Mouse (Mus musculus): ENCODE data around the gene Mgat5. TPM values are rescaled to one million over a fixed set of nuclear protein-coding genes. Genes with fewer than 3 reads are reported as not detected.

Gene Mgat5
- polyA plus RNA-seq, 1 experiment from 2014 or later = 4.0 TPM

DNA sequence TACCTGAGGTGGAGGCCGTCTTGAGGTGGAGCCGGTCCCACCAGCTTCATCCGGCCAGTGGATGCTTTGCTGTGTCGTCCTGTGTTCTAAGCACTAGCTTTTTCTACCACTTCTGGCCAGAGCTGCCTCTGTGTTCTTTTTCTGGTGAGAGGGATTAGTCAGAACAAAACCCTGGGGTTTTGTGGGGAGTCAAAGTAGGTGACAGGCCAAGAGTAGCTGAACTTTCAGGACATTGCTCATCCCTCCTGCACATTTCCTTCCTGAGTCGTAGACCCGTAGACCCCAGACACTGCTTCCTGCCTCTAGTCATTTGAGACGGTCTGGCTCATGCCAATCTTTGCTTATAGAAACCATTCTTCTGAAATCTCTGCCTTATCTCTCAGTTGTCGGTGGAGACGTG lies 140.1 kb downstream of the Mgat5 start:
- no peak for DNase-seq (ENCODE audit: low spot score)
- whole genome bisulfite sequencing = 75% methylated on average over 9 of the region's 9 CpGs
- Histone ChIP-seq H3K36me3 (no peaks in the 10 kb centered on the region), H3K4me3 (no peak overlapping the region), H3K27ac (replicated peaks) (0 out of 2 replicates have a peak overlapping the region, but pooled peaks have one; percentile 1), H3K27me3 (ENCODE audit: low read depth, poor library complexity, severe bottlenecking) (no peaks in the 10 kb centered on the region), H3K9me3 (replicated peaks) (no peaks in the 10 kb centered on the region), H3K4me1 (peaks cover 10% of the 10 kb centered on the region; the same call in 1 of the 2 replicates)

DNA sequence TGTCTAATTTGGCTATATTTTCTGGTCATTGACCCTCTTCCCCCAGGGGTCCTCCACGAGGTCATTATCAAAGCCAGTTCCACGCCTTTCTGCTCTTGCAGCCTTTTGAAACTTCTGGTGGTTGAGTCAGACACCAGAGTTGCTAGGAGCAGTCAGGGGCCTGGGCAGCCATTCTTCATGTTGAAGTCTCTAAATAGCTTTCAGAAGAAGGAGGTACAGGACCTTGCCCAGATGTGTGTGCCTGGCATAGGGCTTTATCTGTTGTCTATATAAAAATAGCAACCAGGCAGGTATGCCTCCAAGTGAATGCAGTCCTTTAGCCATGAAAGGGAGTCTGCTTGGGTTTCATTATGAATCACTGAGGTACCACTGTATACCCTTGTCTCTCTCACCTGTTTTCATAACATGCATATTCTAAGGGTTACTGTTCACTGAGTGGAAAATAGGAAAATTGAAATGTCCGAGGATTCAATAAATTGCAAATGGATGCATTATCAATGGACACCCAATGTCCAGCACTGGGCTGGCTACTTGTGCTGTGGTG lies 141.9 kb downstream of the Mgat5 start:
- Histone ChIP-seq H3K36me3 (no peaks in the 10 kb centered on the region), H3K27me3 (ENCODE audit: low read depth, poor library complexity, severe bottlenecking) (no peaks in the 10 kb centered on the region)
- DNase-seq (ENCODE audit: low spot score) = no peak

DNA sequence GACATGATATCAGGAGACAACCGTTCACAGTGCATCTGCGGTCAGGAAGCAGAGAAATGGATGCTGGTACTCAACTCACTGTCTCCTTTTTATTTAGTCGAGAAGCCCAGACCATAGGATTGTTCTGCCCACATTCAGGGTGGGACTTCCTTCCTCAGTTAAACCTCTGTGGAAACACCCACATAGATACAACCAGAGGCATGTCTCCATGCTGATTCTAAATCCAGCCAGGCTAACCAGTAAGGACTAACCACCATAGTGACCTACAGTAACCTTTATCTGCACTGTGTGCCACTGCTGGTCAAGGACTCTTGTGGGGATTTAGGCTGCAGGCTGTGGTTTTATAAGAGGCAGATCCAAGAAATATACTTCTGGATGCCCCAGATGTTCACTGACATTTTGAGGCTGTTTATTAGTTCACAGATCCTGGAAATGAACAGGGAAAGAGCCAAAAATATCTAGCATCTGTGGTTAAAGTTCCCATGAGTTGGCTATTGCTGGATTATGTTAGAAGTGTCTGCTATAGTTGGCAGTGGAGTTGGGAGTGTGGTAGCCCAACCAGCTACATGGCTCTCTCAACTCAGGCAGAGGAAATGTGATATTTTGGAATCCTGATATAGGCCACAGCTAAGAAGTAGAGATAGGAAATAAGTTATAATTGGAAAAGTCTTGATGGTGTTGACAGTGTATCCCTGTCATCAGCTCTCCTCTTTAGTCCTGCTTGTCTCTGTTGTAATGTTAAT lies 143.2 kb downstream of the Mgat5 start:
- 95% methylated on average over 3 of the region's 3 CpGs for WGBS
- Histone ChIP-seq H3K36me3 (no peaks in the 10 kb centered on the region), H3K4me3 (no peak overlapping the region), H3K9me3 (replicated peaks) (no peaks in the 10 kb centered on the region), H3K27ac (replicated peaks) (no peak overlapping the region), H3K4me1 (peaks cover 10% of the 10 kb centered on the region; the same call in 1 of the 2 replicates), H3K27me3 (ENCODE audit: low read depth, poor library complexity, severe bottlenecking) (no peaks in the 10 kb centered on the region)
- no peak for DNase-seq (ENCODE audit: low spot score)

More for the DNA sequence above, 141.9 kb downstream of the Mgat5 start:
- H3K4me1 ChIP-seq = peaks cover 10% of the 10 kb centered on the region; the same call in 1 of the 2 replicates
- no peak overlapping the region for H3K4me3 ChIP-seq
- WGBS = 71% methylated on average over 3 of the region's 3 CpGs
- no peaks in the 10 kb centered on the region for H3K9me3 ChIP-seq (replicated peaks)
- no peak overlapping the region for H3K27ac ChIP-seq (replicated peaks)

DNA sequence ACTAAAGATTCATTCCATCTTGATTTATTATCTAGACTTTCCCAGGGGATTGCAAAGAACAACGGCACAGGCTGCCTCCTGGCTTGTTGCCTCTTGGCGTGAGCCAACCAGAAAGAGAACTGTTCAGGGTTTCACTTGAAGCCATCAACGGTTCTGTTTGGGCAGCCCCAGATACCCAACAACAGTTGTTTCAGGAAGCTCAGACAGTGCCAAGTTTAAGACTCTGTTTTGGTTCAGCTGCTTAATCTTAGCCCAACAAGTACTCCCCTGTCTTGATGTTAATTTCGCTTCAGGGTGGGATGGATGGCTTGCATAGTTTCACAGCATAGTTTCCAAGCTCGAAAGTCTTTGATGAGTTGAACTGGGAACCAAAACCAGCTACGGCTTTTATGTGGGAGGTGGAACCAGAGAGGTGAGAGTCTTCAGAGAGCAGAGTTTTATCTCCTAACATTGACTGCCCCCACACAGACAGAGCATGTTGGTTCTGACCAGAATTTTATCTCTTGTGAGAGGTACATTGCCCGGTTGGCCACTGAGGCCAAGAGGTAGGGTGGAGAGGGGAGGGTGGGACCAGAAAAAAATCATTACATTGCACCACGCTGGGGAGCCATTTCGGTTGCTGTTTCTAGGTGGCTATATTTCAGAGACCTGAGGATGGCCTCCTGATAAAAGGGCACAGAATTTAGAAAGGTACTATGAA lies 144.0 kb downstream of the Mgat5 start:
- Histone ChIP-seq H3K9me3 (replicated peaks) (no peaks in the 10 kb centered on the region), H3K27ac (replicated peaks) (no peak overlapping the region), H3K36me3 (no peaks in the 10 kb centered on the region), H3K27me3 (ENCODE audit: low read depth, poor library complexity, severe bottlenecking) (no peaks in the 10 kb centered on the region), H3K4me1 (peaks cover 10% of the 10 kb centered on the region; the same call in 1 of the 2 replicates), H3K4me3 (no peak overlapping the region)
- no peak for DNase-seq (ENCODE audit: low spot score)
- WGBS = 86% methylated on average over 9 of the region's 9 CpGs

DNA sequence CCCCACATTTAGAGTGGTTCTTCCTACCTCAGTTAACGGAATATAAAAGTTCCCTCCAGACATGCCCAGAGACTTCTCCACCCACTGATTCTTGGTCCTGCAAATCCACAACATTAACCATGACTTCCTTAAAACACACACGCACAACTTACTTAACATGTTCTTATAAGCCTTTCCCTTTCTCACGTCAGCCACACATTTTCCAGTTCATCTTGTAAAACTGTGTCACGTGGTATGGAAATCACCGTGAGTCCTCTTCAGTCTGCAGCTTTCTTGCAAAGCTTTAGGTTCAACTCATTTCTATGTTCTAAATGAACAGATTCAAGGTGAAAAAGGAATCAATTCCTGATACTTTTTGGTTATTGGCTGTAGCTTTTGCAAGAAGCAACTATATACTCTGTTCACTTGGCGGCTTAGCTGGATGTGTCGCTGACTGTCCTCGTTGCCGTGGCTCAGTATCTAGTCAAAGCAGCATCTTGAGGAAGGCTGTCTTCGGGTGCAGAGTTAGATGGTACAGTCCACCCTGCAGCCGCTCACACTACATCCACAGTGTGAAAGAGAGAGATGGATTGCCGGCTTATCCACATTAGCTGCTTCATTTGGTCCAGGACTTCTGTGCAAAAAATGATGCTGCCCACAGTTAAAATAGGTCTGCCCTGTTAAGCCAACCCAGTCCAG lies 146.7 kb downstream of the Mgat5 start:
- H3K4me3 ChIP-seq = no peak overlapping the region
- 95% methylated on average over 12 of the region's 12 CpGs for WGBS
- no peak overlapping the region for H3K27ac ChIP-seq (replicated peaks)
- H3K9me3 ChIP-seq (replicated peaks) = no peaks in the 10 kb centered on the region
- H3K27me3 ChIP-seq (ENCODE audit: low read depth, poor library complexity, severe bottlenecking) = no peaks in the 10 kb centered on the region
- H3K36me3 ChIP-seq = 0 out of 2 replicates have a peak, but pooled peaks cover 3% of the 10 kb centered on the region
- no peak for DNase-seq (ENCODE audit: low spot score)
- peaks cover 3% of the 10 kb centered on the region; the same call in 1 of the 2 replicates for H3K4me1 ChIP-seq

DNA sequence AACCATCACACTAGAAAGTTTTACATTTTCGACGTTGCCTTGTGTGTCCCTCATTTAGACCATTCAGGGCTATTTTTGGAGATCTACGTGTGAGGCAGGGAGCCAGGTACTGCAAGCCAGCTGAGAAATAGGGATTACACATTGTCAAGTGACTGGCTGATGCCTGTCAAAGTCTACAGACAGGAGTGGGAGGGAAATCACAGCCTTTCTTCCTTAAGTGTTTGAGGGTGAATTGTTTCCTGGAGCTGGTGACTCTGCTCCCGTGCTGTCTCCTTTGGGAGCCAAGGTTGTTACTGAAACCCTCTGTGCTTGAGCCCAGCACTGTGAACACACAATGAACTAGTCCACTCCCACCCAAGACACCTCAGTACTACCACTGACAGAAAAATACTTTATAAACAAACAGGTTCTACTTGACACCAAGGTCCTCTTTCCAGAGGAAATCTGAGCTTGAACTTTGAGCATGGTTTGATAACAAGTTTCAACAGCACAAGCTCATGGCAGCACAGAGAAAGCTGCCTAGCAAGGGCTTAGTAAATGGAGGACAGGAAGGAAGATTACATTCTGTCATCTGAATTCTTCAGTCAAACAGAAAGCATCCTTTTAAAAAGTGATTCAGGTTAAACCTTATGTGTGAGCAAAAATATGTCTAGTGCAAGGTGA lies 147.4 kb downstream of the Mgat5 start:
- Histone ChIP-seq H3K27ac (replicated peaks) (no peak overlapping the region), H3K4me3 (no peak overlapping the region), H3K4me1 (no peaks in the 10 kb centered on the region), H3K27me3 (ENCODE audit: low read depth, poor library complexity, severe bottlenecking) (no peaks in the 10 kb centered on the region), H3K36me3 (0 out of 2 replicates have a peak, but pooled peaks cover 3% of the 10 kb centered on the region), H3K9me3 (replicated peaks) (no peaks in the 10 kb centered on the region)
- DNase-seq (ENCODE audit: low spot score) = no peak
- 85% methylated on average over 4 of the region's 4 CpGs for WGBS

DNA sequence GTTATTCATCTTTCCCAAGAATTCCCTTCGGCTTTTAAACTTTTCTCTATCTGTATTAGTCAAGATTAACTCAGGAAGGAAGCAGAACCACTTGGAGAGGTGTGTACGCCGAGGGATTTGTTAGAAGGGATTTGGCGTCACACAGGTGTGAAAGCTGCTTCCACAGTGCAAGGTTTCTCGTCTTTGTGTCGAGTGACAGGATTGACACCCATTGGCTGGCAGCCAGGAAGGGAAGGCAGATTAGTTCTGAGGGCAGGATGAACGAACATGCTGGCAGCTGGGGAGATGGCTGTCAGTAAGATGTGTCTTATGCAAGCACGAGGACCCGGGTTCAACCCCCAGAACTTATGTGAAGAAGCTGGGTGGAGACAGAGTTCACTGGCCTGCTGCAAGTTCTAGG lies 148.6 kb downstream of the Mgat5 start:
- no peaks in the 10 kb centered on the region for H3K9me3 ChIP-seq (replicated peaks)
- no peak overlapping the region for H3K4me3 ChIP-seq
- no peak for DNase-seq (ENCODE audit: low spot score)
- 83% methylated on average over 9 of the region's 9 CpGs for WGBS
- 0 out of 2 replicates have a peak, but pooled peaks cover 3% of the 10 kb centered on the region for H3K36me3 ChIP-seq
- peaks cover 6% of the 10 kb centered on the region for H3K4me1 ChIP-seq
- H3K27ac ChIP-seq (replicated peaks) = no peak overlapping the region
- no peaks in the 10 kb centered on the region for H3K27me3 ChIP-seq (ENCODE audit: low read depth, poor library complexity, severe bottlenecking)

DNA sequence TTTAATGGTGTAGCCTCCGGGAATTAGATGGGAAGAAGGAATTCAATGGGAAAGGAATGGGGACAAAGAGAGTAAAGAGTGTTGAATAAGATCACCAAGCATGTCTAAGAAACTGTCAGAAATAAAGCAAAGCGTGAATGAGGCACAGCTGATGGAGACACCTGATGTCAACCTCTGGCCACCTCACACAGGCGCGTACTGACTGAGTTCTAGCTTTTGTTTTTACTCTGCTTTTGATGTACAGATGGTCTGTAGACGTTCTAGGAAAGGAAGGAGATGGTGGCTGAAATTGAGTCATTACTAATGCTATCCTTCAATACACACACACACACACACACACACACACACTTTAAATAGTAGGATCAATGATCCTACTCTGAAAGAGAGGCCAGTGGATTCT lies 149.3 kb downstream of the Mgat5 start:
- 81% methylated on average over 5 of the region's 5 CpGs for WGBS
- Histone ChIP-seq H3K27me3 (ENCODE audit: low read depth, poor library complexity, severe bottlenecking) (no peaks in the 10 kb centered on the region), H3K4me3 (no peak overlapping the region), H3K36me3 (0 out of 2 replicates have a peak, but pooled peaks cover 3% of the 10 kb centered on the region), H3K9me3 (replicated peaks) (no peaks in the 10 kb centered on the region), H3K27ac (replicated peaks) (no peak overlapping the region), H3K4me1 (peaks cover 6% of the 10 kb centered on the region)
- DNase-seq (ENCODE audit: low spot score) = no peak

DNA sequence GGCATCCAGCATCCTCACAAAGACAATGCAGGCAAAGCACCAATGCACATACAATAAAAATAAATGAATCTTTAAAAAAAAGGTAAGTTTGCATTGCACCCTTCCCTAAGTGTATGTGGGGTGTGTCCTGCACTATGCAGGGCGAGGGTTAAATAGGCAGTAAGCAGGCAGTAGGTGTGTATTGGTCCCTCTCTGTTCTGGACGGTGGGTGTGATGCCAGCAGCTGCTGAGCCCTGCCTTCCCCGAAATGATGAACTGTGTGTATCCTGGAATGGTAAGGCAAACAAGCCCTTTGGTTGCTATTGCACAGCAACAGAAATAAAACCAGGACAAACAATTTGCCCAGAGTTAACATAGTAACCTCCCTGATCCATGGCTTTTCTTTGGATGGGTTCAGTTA lies 150.2 kb downstream of the Mgat5 start:
- H3K4me1 ChIP-seq = peaks cover 6% of the 10 kb centered on the region
- no peaks in the 10 kb centered on the region for H3K9me3 ChIP-seq (replicated peaks)
- H3K27ac ChIP-seq (replicated peaks) = no peak overlapping the region
- H3K36me3 ChIP-seq = 0 out of 2 replicates have a peak, but pooled peaks cover 3% of the 10 kb centered on the region
- 91% methylated on average over 3 of the region's 3 CpGs for WGBS
- no peaks in the 10 kb centered on the region for H3K27me3 ChIP-seq (ENCODE audit: low read depth, poor library complexity, severe bottlenecking)
- DNase-seq (ENCODE audit: low spot score) = no peak
- H3K4me3 ChIP-seq = no peak overlapping the region

DNA sequence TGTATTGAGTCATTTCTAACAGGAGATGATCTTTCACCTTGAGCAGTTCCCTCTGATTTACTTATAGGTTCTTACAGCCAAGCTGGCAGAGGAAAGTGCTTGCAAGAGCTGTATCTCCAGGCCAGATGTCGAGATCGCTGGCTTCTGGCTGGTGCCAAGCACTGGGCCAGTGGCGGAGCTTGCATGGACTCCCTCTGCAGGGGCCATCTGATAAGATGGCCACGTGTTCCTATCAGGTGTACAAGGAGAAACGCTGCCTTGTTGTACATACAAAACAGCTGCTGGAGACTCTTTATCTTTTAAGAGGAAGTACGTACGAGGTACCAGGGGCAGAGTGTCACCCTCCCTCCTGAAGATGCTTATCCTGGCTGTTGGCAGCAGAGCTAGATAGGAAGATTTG lies 158.8 kb downstream of the Mgat5 start:
- peaks cover 8% of the 10 kb centered on the region for H3K4me1 ChIP-seq
- no peak overlapping the region for H3K4me3 ChIP-seq
- peaks cover 36% of the 10 kb centered on the region for H3K36me3 ChIP-seq
- H3K27me3 ChIP-seq (ENCODE audit: low read depth, poor library complexity, severe bottlenecking) = no peaks in the 10 kb centered on the region
- WGBS = 90% methylated on average over 7 of the region's 7 CpGs
- no peak overlapping the region for H3K27ac ChIP-seq (replicated peaks)
- no peak for DNase-seq (ENCODE audit: low spot score)
- H3K9me3 ChIP-seq (replicated peaks) = no peaks in the 10 kb centered on the region

DNA sequence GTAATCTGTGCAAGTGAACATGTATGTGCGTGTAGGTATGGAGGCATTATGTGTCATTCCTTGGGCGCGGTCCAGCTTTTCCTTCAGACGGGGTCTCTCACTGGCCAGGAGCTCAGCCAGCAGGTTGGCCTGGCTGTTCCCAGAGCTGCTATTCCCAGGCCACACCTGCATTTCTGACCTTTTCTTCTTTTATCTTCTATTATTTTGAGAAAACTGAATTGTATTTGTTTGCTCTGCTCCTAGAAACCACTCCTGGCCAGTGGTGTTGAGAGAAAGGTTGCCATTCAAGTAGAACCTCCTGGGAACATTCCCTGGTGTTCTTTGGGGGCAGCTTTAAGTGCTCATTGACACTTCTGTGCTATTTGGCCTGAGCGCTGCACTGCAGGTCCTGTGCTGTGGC lies 160.9 kb downstream of the Mgat5 start:
- DNase-seq (ENCODE audit: low spot score) = no peak
- Histone ChIP-seq H3K27ac (replicated peaks) (0 out of 2 replicates have a peak overlapping the region, but pooled peaks have one; percentile 38), H3K36me3 (peaks cover 36% of the 10 kb centered on the region), H3K4me3 (no peak overlapping the region), H3K27me3 (ENCODE audit: low read depth, poor library complexity, severe bottlenecking) (no peaks in the 10 kb centered on the region), H3K9me3 (replicated peaks) (no peaks in the 10 kb centered on the region), H3K4me1 (peaks cover 8% of the 10 kb centered on the region)
- WGBS = 93% methylated on average over 5 of the region's 5 CpGs

DNA sequence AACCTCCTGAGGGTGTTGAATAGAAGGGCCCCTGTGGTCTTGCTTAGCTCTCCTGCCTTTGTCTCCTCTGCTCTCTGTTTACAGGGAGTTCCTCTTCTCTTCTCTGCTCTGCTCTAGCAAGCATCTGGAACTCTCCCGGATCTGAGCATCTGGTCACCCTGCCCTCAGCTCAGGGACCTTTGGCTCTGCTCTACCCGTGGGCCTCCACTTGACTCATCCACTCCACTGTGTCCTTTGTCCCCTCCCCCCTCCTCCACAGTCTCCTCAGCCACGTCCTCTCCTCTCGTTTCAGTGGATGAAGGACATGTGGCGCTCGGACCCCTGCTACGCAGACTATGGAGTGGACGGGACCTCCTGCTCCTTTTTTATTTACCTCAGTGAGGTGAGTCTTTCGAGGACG lies 161.3 kb downstream of the Mgat5 start:
- peaks cover 8% of the 10 kb centered on the region for H3K4me1 ChIP-seq
- H3K4me3 ChIP-seq = no peak overlapping the region
- peaks cover 37% of the 10 kb centered on the region for H3K36me3 ChIP-seq
- no peaks in the 10 kb centered on the region for H3K27me3 ChIP-seq (ENCODE audit: low read depth, poor library complexity, severe bottlenecking)
- no peak for DNase-seq (ENCODE audit: low spot score)
- H3K9me3 ChIP-seq (replicated peaks) = no peaks in the 10 kb centered on the region
- WGBS = 72% methylated on average over 10 of the region's 10 CpGs
- H3K27ac ChIP-seq (replicated peaks) = 0 out of 2 replicates have a peak overlapping the region, but pooled peaks have one; percentile 38
